Mouse (Mus musculus) 3134 (cell line): ENCODE results near the gene Ttpal.

Source experiments
- DNase-seq: peaks from one replicate; pipeline ENCODE4 v3.0.0-alpha.2; 2011; ENCODE audit warnings: low spot score; ENCODE audit not compliant: insufficient read length; ENCODE audit errors: extremely low read depth

Gene Ttpal

DNA sequence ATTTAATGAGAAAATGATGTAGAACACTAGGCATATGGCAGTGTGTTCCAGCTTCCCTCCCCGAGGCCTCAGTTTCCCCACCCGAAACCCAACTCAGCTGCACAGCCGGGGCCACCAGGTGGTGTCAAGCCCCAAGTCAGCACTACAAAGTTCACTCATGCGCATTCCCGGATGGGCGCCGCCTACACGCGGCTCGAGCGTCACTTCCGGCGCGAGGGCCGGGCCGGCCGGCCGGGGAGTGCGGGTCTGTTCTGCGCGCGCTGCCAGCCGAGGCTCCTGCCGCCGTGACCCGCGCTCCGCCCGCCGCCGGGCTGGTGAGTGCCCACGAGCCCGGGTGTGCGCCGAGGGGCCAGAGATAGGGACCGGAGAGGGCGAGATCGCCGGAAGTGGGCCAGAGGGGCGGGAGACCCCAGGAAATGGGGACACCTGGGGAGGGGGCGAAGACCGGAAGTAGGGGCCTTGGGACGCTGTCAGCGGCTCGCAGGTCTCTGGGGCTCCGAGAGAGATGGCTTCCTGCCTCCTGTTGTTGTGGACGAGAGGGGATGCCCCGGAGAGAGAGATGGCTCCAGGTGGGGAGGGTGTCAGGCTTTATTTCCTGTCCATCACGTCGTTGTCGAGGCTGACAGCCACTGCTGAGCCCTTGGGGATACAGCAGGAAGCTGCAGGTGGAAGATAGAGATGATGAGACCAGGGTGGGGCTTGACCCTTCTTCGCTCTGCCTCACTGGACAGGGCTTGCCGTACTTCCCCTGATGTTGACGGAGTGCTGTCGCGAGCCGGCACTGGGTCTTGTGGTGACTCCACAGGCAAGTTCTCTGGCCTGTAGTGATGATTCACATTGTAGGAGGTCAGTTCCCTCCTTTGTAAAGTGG is at the start of gene Ttpal:
TSS of gene Ttpal (plus strand) at position 214 of the 871 bp plus-strand sequence.
- DNase-seq, result peak; percentile 89

DNA sequence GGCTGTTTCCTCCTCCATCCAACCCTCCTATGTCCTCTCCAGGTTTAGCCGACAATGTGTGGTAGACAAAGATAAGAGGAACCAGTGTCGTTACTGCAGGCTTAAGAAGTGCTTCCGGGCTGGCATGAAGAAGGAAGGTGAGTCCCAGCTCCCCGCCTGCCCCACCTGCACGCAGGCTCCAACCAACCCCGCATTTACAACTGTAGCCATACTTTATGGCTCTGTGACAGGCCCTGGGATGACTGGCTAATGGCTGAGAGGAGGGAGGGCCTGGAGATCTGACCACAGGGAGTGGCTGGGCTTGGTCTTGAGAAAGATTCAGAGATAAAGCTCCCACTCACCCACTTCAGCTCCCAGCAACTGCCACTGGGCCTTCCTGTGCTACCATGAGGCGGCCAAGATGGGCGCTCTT is 49.6 kb upstream of the Ttpal start:
- no peak for DNase-seq

DNA sequence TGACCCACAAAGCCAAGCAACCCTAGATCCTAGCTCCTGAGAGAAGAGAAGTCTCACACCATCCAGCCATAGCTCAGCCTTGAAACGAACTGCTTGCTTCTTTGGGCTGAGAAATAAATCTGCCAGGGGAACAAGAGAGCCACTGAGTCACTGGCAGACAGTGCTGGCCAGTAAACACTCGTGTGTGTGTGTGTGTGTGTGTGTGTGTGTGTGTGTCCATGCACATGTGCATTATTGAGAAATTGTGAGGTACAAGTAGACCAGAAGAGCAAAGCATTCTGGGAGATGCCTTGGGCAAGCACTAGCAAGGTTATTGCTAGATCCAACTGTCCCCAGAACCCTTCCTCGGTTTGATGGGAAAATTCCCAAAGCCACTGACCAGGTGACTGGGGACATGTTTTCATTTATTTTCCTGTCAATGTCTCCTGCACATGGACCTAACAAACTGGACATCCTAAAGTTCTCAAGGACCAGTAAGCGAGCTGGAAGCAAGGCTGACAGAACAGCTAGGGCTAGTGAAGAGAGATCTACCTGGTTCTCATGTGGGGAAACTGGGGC is 47.6 kb upstream of the Ttpal start:
- no peak for DNase-seq

DNA sequence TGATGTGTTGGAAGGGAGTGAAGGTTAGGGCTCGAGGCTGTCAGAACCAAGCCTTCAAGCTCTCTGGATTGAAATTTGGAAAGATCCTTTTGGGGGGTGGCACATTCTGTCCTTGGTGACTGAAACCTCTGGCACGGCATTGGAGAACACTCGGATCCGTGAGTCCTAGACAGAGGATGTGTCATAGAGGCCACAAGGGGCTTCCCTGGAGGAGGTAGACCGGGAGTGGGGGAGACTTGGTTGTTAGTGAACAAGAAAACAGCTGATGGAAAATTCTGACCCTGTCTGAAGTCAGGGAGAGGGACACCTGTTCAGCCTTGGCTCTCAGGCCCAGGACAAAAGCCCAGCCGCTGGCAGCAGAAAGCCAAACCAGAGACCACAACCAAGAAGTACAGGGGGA is 47.1 kb upstream of the Ttpal start:
- DNase-seq, result no peak

DNA sequence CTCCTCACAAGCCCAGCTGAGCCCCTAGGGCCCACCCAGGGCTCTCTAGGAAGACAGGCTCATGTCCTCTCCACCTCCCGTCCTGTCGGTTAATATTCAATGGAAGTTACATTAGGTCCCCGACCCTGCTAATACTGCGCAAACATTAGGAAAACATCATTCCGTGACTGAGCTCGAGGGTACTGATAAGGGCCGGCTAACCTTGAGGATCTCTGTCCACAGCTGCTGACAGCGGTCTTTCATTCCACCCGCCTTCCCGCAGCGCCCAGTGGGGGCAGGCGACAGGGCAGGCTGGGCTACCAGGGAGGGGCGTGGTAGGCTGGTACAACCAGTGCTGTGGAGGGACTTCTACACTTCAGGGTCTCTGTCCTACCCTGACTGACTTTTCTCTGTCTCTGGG is 46.7 kb upstream of the Ttpal start:
- no peak for DNase-seq

DNA sequence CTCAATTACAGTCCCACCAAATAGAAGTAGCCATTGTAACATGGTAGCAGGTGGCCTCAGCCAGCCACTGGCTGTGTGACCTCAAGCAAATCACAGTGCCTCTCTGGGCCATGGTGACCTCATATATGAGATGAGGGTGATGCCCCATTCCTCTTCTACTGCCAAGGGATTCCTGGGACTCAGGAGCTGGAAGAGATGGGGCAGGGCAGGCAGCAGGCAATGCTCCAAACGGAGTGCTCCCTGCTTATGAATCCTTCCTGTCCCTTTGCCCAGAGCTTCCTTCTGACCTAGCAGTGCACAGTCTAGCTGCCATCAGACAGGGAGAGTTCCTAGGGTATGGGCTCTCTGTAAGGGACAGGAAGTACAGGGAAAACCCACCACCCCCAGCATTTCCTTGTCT is 43.6 kb upstream of the Ttpal start:
- DNase-seq, result no peak

DNA sequence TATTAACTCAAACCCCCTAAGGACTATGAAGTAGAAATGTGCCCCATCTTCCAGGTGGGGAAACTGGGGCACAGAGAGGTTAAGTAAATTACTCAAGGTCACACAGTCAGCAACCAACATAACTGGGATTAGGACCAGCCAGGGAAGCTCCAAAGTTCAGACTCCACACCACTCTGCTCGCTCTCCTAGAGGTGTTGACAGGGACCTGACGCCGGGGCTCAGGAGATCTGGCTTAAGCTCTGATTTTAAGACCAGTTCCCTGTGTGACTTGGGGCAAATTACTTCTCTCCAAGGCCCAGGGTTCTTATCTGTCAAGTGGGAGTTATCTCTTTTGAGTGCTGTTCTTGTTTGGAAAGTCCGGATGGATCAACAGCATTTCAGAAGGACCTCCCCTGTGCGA is 42.9 kb upstream of the Ttpal start:
- no peak for DNase-seq

DNA sequence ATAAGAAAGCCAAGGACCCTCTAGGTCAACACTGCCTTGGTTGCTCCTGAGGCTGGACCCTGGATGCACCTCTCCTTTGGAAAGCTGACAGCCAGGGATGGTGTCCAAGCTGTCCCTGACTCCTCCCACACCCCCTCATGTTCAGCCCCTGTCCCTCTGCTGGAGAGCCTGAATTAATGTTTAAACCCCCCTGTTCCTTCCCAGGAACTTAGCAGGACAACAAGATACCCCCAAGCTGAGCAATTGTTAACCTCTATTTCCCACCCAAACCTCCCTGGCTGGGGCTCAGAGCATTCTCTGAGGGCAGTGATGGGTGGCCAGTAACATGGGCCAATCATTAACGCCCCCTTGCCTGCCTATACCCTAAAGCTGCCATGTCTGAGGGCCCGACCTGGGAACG is 41.9 kb upstream of the Ttpal start:
- DNase-seq, result no peak

DNA sequence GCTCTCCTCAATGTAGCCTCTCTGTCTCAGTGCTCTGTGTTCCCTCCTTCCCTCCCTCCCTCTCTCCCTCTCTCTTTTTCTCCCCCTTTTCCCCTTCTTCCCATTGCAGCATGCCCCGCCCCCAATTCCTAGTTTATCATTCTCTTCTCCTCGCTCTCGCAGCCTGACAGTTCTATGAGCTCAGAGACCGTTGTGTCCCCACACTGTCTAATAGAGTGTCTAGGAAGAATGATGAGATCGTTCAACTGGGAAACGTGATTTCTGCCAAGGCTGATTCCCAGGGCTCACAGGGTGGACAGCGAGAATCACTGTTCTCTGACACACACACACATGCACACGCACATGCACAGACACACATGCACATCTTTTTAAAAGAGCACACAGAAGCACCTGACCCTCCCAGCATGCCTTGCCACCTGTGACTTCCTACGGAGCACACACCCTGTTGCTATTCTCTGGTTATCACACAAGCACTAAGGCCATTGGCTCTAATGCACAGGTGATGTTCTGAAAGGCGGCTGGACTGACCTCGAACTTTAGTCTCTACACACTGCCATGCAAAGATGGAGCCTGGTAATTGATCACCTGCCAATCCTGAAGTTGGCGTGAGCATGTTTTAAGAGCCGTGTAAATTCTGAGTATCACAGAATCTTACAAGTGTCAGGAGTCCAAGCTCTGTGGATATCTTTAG is 40.7 kb upstream of the Ttpal start:
- no peak for DNase-seq

DNA sequence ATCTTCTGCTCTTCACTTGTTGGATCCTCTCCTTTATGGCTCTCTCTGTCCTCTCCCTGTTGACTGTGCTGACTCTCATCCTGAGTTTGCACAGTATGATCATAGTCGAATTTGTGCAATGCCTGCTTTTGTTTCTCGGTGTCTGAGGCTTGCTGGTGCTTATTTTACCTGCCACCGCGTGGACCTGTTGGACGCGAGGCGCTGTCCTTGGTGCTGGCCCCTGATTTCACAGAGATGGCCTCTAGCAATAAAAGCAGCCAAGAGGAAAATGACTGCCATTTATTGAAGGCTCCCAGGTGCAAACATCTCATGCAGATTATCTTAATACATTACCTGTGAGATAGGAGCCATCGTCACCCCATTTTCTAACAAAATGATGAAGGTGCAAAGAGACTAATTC is 37.5 kb upstream of the Ttpal start:
- no peak for DNase-seq

DNA sequence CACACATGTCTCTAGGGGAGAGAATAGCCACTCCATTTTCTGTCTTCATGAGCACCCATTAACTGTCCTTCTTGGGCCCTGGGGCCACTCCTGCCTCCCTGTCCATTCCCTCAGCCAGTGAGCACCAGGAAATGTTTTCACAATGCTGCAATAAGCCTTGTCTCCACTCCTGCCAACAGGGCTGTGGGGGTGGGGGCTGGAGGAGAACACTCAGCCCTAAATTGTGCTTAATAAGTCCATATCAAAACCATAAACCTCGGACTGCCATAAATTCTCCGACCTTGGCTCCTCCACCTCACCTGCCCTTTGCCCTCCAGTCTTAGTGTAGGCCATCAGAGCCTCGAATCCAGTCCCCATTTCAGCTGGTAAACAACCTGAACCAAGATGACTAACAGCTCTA is 27.8 kb upstream of the Ttpal start:
- no peak for DNase-seq

DNA sequence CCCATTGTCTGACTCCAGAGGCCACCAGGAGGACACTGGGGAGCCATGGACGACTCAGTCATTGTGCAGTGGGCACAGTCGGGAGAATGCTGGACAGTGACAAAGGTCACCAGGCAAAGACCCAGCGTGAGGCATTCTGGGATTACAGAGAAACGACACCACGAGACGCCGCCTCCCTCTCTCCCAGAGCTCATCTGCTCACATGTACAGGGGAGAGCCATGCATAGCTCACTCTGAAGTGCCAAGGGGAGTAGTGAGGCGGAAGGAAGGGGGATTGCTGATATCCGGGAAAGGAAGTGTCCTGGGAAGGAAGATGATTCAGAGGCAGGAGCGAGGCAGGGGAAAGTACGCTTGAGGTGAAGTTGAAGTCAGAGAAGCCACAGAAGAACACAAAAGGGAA is 26.9 kb upstream of the Ttpal start:
- no peak for DNase-seq

DNA sequence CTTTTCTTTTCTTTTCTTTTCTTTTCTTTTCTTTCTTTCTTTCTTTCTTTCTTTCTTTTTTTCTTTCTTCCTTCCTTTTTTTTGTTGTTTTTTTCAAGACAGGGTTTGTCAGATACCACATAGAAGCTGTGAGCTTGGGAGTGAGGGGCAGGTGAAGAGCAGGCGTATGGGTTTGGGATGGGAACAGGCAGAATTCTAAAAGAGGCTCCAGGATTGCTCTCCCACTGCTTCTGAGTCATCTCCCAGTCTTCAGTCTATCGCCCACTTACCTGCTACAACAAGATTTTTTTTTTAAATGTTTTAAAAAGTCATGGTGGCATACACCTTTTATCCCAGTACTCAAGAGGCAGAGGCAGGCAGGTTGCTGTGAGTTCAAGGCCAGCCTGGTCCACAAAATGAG is 24.1 kb upstream of the Ttpal start:
- no peak for DNase-seq

DNA sequence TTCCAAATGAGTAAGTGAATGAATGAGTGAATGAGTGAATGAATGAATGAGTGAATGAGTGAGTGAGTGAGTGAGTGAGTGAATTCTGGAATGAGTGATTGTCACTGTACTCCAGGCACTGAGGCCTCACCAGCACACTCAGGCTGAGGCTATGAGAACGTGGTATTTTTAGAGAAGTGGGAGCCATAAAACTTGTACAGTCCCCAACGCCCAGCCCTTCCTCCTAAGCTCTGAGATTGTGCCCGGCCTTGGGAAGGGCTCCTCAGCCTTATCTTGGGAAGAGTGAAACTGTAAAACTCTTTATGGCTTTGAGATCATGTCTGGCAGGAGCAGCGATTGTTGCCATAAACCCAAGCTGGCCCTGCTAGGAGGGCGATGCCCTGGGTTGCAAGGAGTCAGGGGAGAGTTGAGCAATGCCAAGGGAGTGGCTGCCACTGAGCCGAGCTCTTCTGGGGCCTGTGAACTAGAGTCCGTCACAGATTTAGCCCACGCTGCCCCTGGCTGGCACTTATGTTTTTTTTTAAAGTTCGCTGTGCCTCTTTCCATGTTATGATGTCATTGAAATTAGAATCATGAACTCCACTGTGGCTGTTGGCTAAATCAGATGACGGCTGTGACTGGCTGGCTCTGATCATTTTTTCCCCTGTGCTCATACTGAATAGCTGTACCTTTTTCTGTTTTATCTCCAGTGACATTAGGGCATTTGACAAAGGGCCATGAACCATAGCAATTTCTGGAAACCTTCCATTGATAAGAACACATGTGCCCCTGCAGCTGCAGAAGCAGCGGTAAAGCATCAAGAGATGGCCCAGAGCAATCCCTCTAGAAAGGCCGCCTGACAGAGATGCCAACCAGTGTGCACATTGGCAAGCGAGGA is 21.8 kb upstream of the Ttpal start:
- DNase-seq, result no peak

DNA sequence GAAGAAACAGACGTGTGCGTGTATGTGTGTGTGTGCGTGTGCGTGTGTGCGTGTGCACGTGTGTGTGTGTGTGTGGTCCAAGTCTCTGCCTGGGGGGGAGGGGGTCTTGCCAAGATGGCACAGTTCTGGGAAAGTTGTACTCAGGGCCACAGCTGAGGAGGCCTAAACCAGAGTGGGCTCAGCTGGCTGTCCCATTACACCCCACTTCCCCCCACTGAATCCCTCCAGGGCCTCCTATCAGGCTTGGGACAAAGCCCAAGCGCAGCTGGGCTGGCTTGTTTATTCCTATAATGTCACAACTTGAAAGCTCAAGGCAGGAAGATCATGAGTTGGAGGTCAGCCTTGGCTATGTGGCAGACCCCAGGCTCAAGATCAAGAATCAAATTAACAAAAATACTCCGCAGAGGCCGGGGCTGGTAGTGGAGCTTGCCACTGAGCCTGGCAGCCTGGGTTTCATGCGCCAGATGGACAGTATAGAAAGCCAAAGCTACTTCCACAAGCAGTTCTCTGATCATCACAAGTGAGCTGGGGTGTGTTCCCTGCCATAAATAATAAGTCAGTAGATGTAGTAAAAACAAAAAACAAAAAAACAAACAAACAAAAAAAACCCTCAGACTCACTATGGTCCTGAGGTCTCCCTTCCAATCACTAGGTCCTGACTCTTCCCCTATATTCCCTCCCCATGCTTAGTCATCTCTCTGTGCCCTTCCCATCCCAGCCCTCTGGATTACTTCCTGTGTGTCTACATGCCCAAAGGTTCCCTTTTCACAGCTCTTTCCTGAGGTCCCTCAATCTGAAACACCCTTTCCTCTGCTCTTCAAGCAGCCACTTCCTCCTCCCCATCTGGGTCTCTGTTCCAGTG is 18.7 kb upstream of the Ttpal start:
- no peak for DNase-seq

DNA sequence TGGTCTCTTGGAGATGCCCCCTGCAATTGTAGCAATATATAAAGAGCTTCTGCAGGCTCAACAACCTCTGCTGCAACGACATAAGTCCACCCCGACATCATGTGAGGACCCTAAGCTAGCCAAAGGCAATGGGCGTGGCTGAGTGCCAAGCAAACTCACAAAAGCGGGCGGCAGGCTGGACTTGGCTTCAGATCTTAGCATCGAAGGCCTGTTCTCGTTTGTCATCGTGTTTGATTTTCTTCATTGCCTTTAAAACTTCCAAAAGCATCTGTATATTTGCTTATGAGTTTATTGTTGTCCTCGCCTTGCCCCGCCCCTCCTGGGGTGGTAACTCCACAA is 18.1 kb upstream of the Ttpal start:
- no peak for DNase-seq

DNA sequence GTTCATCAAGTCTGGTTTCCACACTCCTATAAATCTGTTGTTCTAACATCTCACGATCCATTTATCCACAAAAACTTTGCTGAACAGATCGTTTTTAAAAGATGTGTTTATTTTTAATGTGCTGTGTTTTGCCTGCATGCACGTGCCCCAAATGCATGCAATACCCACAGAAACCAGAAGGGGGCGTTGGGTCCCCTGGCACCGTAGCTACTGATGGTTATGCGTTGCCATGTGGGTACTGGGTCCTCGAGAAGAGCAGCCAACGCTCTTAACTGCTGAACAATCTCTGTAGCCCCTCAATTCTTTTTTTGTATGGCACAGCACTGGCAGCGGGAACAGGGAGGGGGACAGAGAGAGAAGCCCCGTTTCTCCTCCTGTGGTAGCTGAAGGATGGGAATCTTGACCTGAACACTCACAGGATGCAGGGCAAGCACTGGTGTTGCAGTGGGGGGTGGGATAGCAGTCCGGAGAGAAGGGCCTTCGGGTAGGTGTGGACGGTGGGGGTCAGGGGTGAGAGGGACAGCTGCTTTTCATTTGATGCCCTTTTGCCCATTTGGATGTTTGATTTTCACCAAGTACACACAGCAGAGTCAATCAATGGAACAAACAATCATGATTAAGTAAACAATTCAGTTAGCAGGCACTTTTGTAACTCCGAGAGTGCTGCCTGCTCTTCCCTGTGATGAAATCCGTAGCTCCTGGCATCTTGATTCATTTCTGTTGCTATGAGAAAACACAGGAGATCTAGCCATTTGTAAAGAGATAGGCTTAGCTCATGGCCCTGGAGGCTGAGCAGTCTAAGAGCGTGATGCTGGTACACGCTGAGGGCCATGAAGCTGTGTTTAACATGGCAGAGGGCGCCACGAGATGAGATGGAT is 15.5 kb upstream of the Ttpal start:
- no peak for DNase-seq

DNA sequence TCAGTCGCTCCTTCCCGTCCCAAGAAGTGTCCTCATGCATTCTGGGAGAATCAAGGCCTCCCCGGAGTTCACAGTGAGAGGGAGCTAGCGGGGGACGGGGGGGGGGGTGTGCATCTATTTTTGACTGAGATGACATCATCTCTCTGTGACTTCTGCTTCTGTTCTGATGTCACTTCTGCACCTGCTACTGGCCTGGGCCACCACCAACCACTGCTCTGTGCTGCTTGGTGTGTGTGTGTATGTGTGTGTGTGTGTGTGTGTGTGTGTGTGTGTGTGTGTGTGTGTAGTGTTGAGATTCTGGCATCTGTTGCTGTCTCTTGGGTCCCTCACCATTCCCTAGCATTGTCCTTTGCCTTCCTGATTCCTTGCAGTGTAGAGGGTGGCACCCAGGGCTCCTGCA is 14.6 kb upstream of the Ttpal start:
- DNase-seq, result no peak

DNA sequence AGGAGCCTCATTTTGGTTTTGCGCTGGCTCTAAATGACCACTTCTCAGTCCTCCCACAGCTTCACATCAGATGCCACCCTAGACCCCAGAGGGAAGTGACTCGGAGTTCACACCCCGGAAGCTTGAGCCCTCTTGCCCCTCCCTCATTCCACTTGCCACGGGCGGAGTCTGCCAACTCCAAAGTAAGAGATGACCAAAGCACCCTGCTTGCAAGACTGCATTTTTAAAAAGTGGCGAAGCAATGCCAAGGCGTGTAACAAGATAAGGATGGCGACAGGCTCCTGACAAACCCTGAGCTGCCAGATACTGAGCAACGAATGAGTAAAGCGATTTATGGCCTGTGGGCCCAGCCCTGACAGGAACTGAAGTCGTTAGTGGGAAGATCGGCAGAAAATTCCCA is 11.9 kb upstream of the Ttpal start:
- DNase-seq, result no peak
